Mouse (Mus musculus) CH12.LX (cell line): ENCODE results near the gene Map7. TPM values are rescaled to one million over a fixed set of nuclear protein-coding genes. Genes with fewer than 3 reads are reported as not detected.

Source experiments
- DNase-seq: peaks from one replicate; pipeline ENCODE4 v3.0.0-alpha.2; 2013; ENCODE audit errors: extremely low read depth
- H3K27ac ChIP-seq: 2 replicates; pipeline ENCODE4 v1.5.1; 2012; ENCODE audit warnings: low read depth, mild to moderate bottlenecking, control low read depth, moderate library complexity; ENCODE audit not compliant: insufficient read depth
- H3K27me3 ChIP-seq: replicated peaks from 2 replicates; pipeline ENCODE3; 2012; ENCODE audit warnings: inconsistent platforms
- H3K36me3 ChIP-seq, 2 experiments: replicated peaks in 1 of 2; 2 replicates each; pipeline versions ENCODE3 to v1.6.1; 2012; ENCODE audit warnings: inconsistent platforms in 1 of 2, low read length in 1 of 2, mild to moderate bottlenecking in 1 of 2, mixed read lengths in 1 of 2, moderate library complexity in 1 of 2; ENCODE audit not compliant: control insufficient read depth in 1 of 2, insufficient read depth in 1 of 2
- H3K4me1 ChIP-seq, 2 experiments: 2 replicates each; pipeline ENCODE4 v1.6.1; 2012; ENCODE audit warnings: inconsistent platforms in 1 of 2, moderate library complexity in 1 of 2; ENCODE audit not compliant: insufficient read depth in 2 of 2, control insufficient read depth in 1 of 2
- H3K4me2 ChIP-seq: 2 replicates; pipeline ENCODE4 v1.6.1; 2012; ENCODE audit warnings: low read depth, mild to moderate bottlenecking, control low read depth; ENCODE audit not compliant: poor library complexity, insufficient read depth, severe bottlenecking
- H3K4me3 ChIP-seq, 3 experiments: fragments of 150-350 bp in 1 of 3; sonication (generic) in 1 of 3; replicated peaks in 1 of 3; 2 replicates each; pipeline versions ENCODE3 to v1.5.1; 2011 to 2012; ENCODE audit warnings: low read depth in 2 of 3, low read length in 2 of 3, mild to moderate bottlenecking in 2 of 3, moderate library complexity in 2 of 3, control low read depth in 1 of 3, improper control_type of control experiment in 1 of 3, inconsistent platforms in 1 of 3, mixed read lengths in 1 of 3; ENCODE audit not compliant: poor library complexity in 1 of 3
- H3K79me2 ChIP-seq: replicated peaks from 2 replicates; pipeline ENCODE4 v1.6.1; 2012; ENCODE audit warnings: mild to moderate bottlenecking, moderate library complexity; ENCODE audit not compliant: control insufficient read depth, poor library complexity, insufficient read depth, severe bottlenecking; ENCODE audit errors: extremely low read depth
- H3K9ac ChIP-seq: 2 replicates; pipeline ENCODE4 v1.6.1; 2012; ENCODE audit warnings: low read depth, mild to moderate bottlenecking, control low read depth, moderate library complexity; ENCODE audit not compliant: insufficient read depth
- H3K9me3 ChIP-seq: replicated peaks from 2 replicates; pipeline ENCODE3; 2012; ENCODE audit warnings: low read length, inconsistent platforms, mixed read lengths
- CHD1 ChIP-seq: IDR thresholded peaks from 2 replicates; pipeline ENCODE4 v1.6.1; 2012; ENCODE audit warnings: low read depth, low read length, improper control_type of control experiment, inconsistent platforms
- CHD2 ChIP-seq: IDR thresholded peaks from 2 replicates; pipeline ENCODE4 v1.6.1; 2011; ENCODE audit warnings: low read length, improper control_type of control experiment
- CTCF ChIP-seq, 2 experiments: IDR thresholded peaks in 1 of 2; conservative IDR thresholded peaks in 1 of 2; 2 replicates each; pipeline ENCODE4 v1.5.1; 2011 to 2012; ENCODE audit warnings: low read depth in 2 of 2, low read length in 2 of 2, improper control_type of control experiment in 1 of 2, inconsistent platforms in 1 of 2, mild to moderate bottlenecking in 1 of 2, moderate library complexity in 1 of 2
- E2F4 ChIP-seq: IDR thresholded peaks from 2 replicates; pipeline ENCODE4 v1.6.1; 2011; ENCODE audit warnings: low read depth, low read length, improper control_type of control experiment; ENCODE audit not compliant: insufficient replicate concordance
- EP300 ChIP-seq: IDR thresholded peaks from 2 replicates; pipeline ENCODE4 v1.6.1; 2011; ENCODE audit warnings: low read length, improper control_type of control experiment
- ETS1 ChIP-seq: conservative IDR thresholded peaks from 2 replicates; pipeline ENCODE4 v1.6.1; 2012; ENCODE audit warnings: low read depth, mild to moderate bottlenecking, inconsistent platforms, low read length, improper control_type of control experiment, moderate library complexity
- IRF4 ChIP-seq: IDR thresholded peaks from 2 replicates; pipeline ENCODE4 v1.6.1; 2014; ENCODE audit warnings: low read depth, mild to moderate bottlenecking, inconsistent platforms, low read length, improper control_type of control experiment
- JUN ChIP-seq: IDR thresholded peaks from 2 replicates; pipeline ENCODE4 v1.6.1; 2011; ENCODE audit warnings: low read depth, mild to moderate bottlenecking, low read length, improper control_type of control experiment, moderate library complexity; ENCODE audit not compliant: insufficient read depth
- JUND ChIP-seq: conservative IDR thresholded peaks from 2 replicates; pipeline ENCODE4 v1.6.1; 2011; ENCODE audit warnings: low read depth, low read length, improper control_type of control experiment
- KAT2A ChIP-seq: IDR thresholded peaks from 2 replicates; pipeline ENCODE4 v1.6.1; 2012; ENCODE audit warnings: low read length, improper control_type of control experiment, inconsistent platforms; ENCODE audit not compliant: insufficient replicate concordance
- MAFK ChIP-seq: IDR thresholded peaks from 2 replicates; pipeline ENCODE4 v1.6.1; 2011; ENCODE audit warnings: low read length, improper control_type of control experiment; ENCODE audit not compliant: insufficient replicate concordance
- MAX ChIP-seq: IDR thresholded peaks from 2 replicates; pipeline ENCODE4 v1.6.1; 2011; ENCODE audit warnings: low read length, improper control_type of control experiment
- MXI1 ChIP-seq: IDR thresholded peaks from 2 replicates; pipeline ENCODE4 v1.6.1; 2011; ENCODE audit warnings: mild to moderate bottlenecking, low read depth, low read length, improper control_type of control experiment
- NELFE ChIP-seq: IDR thresholded peaks from 2 replicates; pipeline ENCODE4 v1.6.1; 2011; ENCODE audit warnings: low read depth, low read length, improper control_type of control experiment
- NRF1 ChIP-seq: IDR thresholded peaks from 2 replicates; pipeline ENCODE4 v1.6.1; 2014; ENCODE audit warnings: low read depth, mild to moderate bottlenecking, inconsistent platforms, low read length, improper control_type of control experiment, moderate library complexity
- RAD21 ChIP-seq: IDR thresholded peaks from 2 replicates; pipeline ENCODE4 v1.6.1; 2011; ENCODE audit warnings: low read depth, mild to moderate bottlenecking, low read length, improper control_type of control experiment, moderate library complexity
- USF1 ChIP-seq: IDR thresholded peaks from 2 replicates; pipeline ENCODE4 v1.6.1; 2014; ENCODE audit warnings: low read depth, mild to moderate bottlenecking, inconsistent platforms, low read length, improper control_type of control experiment
- ZC3H11A ChIP-seq: IDR thresholded peaks from 2 replicates; pipeline ENCODE4 v1.6.1; 2012; ENCODE audit warnings: low read depth, mild to moderate bottlenecking, inconsistent platforms, low read length, improper control_type of control experiment
- dilution Hi-C: fragments of 300-500 bp; cut with MboI; formaldehyde crosslinking; loops from 2 replicates; pipeline ENCODE4 v1.14.3; 2020; ENCODE audit warnings: low sequenced_read_pairs; ENCODE audit not compliant: extremely low pct_unique_long_range_greater_than_20kb, extremely low pct_ligation_motif_present
- in situ Hi-C: fragments of 300-500 bp; cut with MboI; formaldehyde crosslinking; loops from 3 replicates; pipeline ENCODE4 v1.14.3; 2019; ENCODE audit warnings: low sequenced_read_pairs, low pct_ligation_motif_present, low pct_unique_long_range_greater_than_20kb, mixed read lengths
- polyA plus RNA-seq: library from polyadenylated mRNA; unstranded; fragments of >175 nt; gene quantifications from 2 replicates; pipeline ENCODE4 v1.2.1, GENCODE M21; 2012; ENCODE audit warnings: low read depth; ENCODE audit not compliant: insufficient read length
- total RNA-seq, 2 experiments: library from RNA; depleted of rRNA; stranded (reverse); fragments of 300-350 nt in 1 of 2; fragments of >200 nt in 1 of 2; gene quantifications; 2 replicates each; pipeline ENCODE4 v1.2.3; 2012 to 2014

Map7 gene
- total and polyA plus RNA-seq, 3 experiments = 7.4 to 31.1 (median 21.6) TPM

DNA sequence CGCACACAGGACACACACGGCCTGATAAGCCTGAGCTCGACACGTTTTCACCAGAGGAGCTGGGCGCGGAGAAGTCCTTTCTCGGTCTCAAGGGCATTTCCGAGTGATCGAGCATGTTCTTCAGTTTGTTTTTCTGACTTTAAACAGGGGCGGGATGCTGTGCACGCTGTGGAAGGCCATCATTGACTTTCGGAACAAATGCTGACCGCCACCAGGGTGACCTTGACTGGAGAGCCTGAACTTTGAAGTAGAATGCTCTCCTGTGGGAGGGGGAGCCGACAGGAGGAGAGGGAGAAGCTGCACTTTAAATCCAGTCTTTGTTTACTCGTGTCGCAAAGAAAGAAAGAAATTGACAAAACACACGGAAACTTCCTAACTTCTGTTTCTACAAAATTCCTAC lies 6.9 kb upstream of the Map7 start:
- Histone ChIP-seq H3K36me3 (peaks cover 45 to 74% of the 10 kb centered on the region in 2 experiments), H3K9ac (no peak overlapping the region), H3K4me3 (no peak overlapping the region), H3K27ac (no peak overlapping the region), H3K4me1 (no peaks in the 10 kb centered on the region), H3K79me2 (no peaks in the 10 kb centered on the region), H3K27me3 (no peaks in the 10 kb centered on the region), H3K4me2 (no peak overlapping the region), H3K9me3 (no peaks in the 10 kb centered on the region)
- in situ Hi-C loops = loop anchor here (25.0 kb wide), 1 partner anchor 404 kb away; no protein-coding TSS in a partner anchor
- no peak for DNase-seq
- TF ChIP-seq EP300 (no peak), USF1 (no peak), IRF4 (no peak), MAX (no peak), KAT2A (no peak), ZC3H11A (no peak), MAFK (no peak), MXI1 (no peak), NRF1 (no peak), JUND (no peak), E2F4 (no peak), NELFE (no peak), RAD21 (no peak)
- dilution Hi-C loops = no loop called here

GRCm38 (mm10) chr10:20148773-20149120 lies 476 bp downstream of the Map7 start:
- Histone ChIP-seq H3K4me3 (no peak overlapping the region), H3K27ac (no peak overlapping the region)

More at GRCm38 (mm10) chr10:20148773-20149120, 476 bp downstream of the Map7 start:
- Histone ChIP-seq H3K4me1 (no peaks in the 10 kb centered on the region), H3K4me2 (peak overlapping the region; percentile 46; the same call in 1 of the 2 replicates), H3K79me2 (no peaks in the 10 kb centered on the region), H3K27me3 (no peaks in the 10 kb centered on the region), H3K9ac (no peak overlapping the region), H3K36me3 (peaks cover 2 to 9% of the 10 kb centered on the region in 2 experiments), H3K9me3 (peaks cover 7% of the 10 kb centered on the region)
- no peak for DNase-seq
- TF ChIP-seq ZC3H11A = no peak
- no peak for TF ChIP-seq CHD1
- no peak for TF ChIP-seq JUN
- no peak; a peak in 1 of 4 replicates for TF ChIP-seq CTCF (conservative IDR thresholded peaks at IDR 0.05 in 1 of 2, IDR thresholded peaks at IDR 0.05 in 1 of 2; ENCODE audit: low read depth in 2 of 2, low read length in 2 of 2)
- no peak for TF ChIP-seq CHD2
- TF ChIP-seq IRF4 = no peak
- no peak for TF ChIP-seq ETS1
- in situ Hi-C loops = loop anchor here (25.0 kb wide), 1 partner anchor 411 kb away; no protein-coding TSS in a partner anchor
- dilution Hi-C loops = no loop called here
